In genomic region chr17:11740716-11741115, GRCm38 (mm10) we compare ENCODE assay signal across 23 mouse cellular contexts.
DNase-seq lines count a peak whose midpoint lies in the region; ATAC-seq lines count a peak whose summit lies in the region.
"Had no signal": no experiment of that assay in that cellular context is flagged by ENCODE, and none has a peak within 500 bp of the region (broad histone marks: within the 10 kb centered on the region; RNA-seq: fewer than 3 reads in every experiment).

No protein-coding gene starts in this region.

- no peaks in the 10 kb centered on the region for H3K4me1 ChIP-seq in embryonic facial prominence, embryonic 14.5 days (ENCODE audit: control insufficient read depth, insufficient read depth, low read length)
- H3K4me1 ChIP-seq in embryonic facial prominence, embryonic 10.5 days: no peaks in the 10 kb centered on the region
- H3K4me1 ChIP-seq in forebrain, embryonic 15.5 days: peaks cover 7% of the 10 kb centered on the region; the same call in 1 of the 2 replicates
- H3K4me1 ChIP-seq in forebrain, embryonic 10.5 days: peaks cover 10% of the 10 kb centered on the region; the same call in 1 of the 2 replicates
- peaks cover 5% of the 10 kb centered on the region; the same call in 1 of the 2 replicates for H3K4me1 ChIP-seq in forebrain, embryonic 16.5 days (replicated peaks; ENCODE audit: control insufficient read depth, insufficient read depth, low read length)
- H3K4me1 ChIP-seq: embryonic facial prominence, embryonic 13.5 days; hindbrain, embryonic 15.5 days had no signal

- H3K9ac ChIP-seq in embryonic facial prominence, embryonic 14.5 days (ENCODE audit: low read depth, low read length): no peak overlapping the region
- no peak overlapping the region for H3K9ac ChIP-seq in forebrain, embryonic 15.5 days (replicated peaks)
- H3K9ac ChIP-seq in forebrain, embryonic 16.5 days (replicated peaks; ENCODE audit: low read depth, low read length): no peak overlapping the region
- H3K9ac ChIP-seq: embryonic facial prominence, embryonic 13.5 days; hindbrain, embryonic 12.5 days; hindbrain, embryonic 15.5 days had no signal

- ATAC-seq in embryonic facial prominence, embryonic 14.5 days (ENCODE audit: low read depth): no peak
- ATAC-seq in forebrain, embryonic 15.5 days (replicated peaks): peak; percentile 68
- peak; percentile 67 for ATAC-seq in forebrain, embryonic 16.5 days
- ATAC-seq: intestine, postnatal 0 days; Patski had no signal

- H3K36me3 ChIP-seq in embryonic facial prominence, embryonic 14.5 days (ENCODE audit: control insufficient read depth, insufficient read depth, low read length): no peaks in the 10 kb centered on the region
- no peaks in the 10 kb centered on the region for H3K36me3 ChIP-seq in embryonic facial prominence, embryonic 10.5 days (replicated peaks)
- no peaks in the 10 kb centered on the region for H3K36me3 ChIP-seq in forebrain, embryonic 15.5 days
- no peaks in the 10 kb centered on the region for H3K36me3 ChIP-seq in forebrain, embryonic 10.5 days (replicated peaks)
- H3K36me3 ChIP-seq in forebrain, embryonic 16.5 days (ENCODE audit: control insufficient read depth, insufficient read depth): no peaks in the 10 kb centered on the region
- H3K36me3 ChIP-seq: embryonic facial prominence, embryonic 13.5 days; hindbrain, embryonic 12.5 days; hindbrain, embryonic 15.5 days had no signal

- no peak overlapping the region for H3K27ac ChIP-seq in embryonic facial prominence, embryonic 14.5 days (replicated peaks; ENCODE audit: low read depth, low read length)
- H3K27ac ChIP-seq in embryonic facial prominence, embryonic 10.5 days (replicated peaks): no peak overlapping the region
- no peak overlapping the region for H3K27ac ChIP-seq in forebrain, embryonic 15.5 days (replicated peaks)
- no peak overlapping the region for H3K27ac ChIP-seq in forebrain, embryonic 10.5 days
- no peak overlapping the region for H3K27ac ChIP-seq in forebrain, embryonic 16.5 days (ENCODE audit: low read length)
- H3K27ac ChIP-seq: embryonic facial prominence, embryonic 13.5 days; heart, adult 2 months; hindbrain, embryonic 12.5 days; hindbrain, embryonic 15.5 days had no signal

- peak; percentile 12 for DNase-seq in embryonic facial prominence, embryonic 14.5 days (ENCODE audit: low spot score)
- DNase-seq in embryonic facial prominence, embryonic 10.5 days (ENCODE audit: low spot score): no peak
- no peak for DNase-seq in forebrain, embryonic 10.5 days (ENCODE audit: extremely low spot score, low spot score)
- peak; percentile 30 for DNase-seq in MN1 (ENCODE audit: low spot score)
- no peak for DNase-seq in adrenal gland, adult 8-10 months
- no peak for DNase-seq in thymus, postnatal 0 days (ENCODE audit: low spot score)
- DNase-seq: adrenal gland, postnatal 10 days; adrenal gland, postnatal 36 days; cerebellum, adult 11 months; cerebellum, adult 2 months; cerebellum, adult 9-11 months; cerebellum, postnatal 25 days; gastrocnemius, postnatal 25 days; heart, adult 2 months; kidney, adult 2 months had no signal

- H3K4me3 ChIP-seq in embryonic facial prominence, embryonic 14.5 days (ENCODE audit: low read depth, low read length): no peak overlapping the region
- no peak overlapping the region for H3K4me3 ChIP-seq in embryonic facial prominence, embryonic 10.5 days
- no peak overlapping the region for H3K4me3 ChIP-seq in forebrain, embryonic 15.5 days
- H3K4me3 ChIP-seq in forebrain, embryonic 10.5 days: no peak overlapping the region
- H3K4me3 ChIP-seq in forebrain, embryonic 16.5 days (replicated peaks; ENCODE audit: low read length): no peak overlapping the region
- H3K4me3 ChIP-seq: embryonic facial prominence, embryonic 13.5 days; heart, adult 2 months; hindbrain, embryonic 12.5 days; hindbrain, embryonic 15.5 days had no signal

- no peaks in the 10 kb centered on the region for H3K27me3 ChIP-seq in embryonic facial prominence, embryonic 14.5 days (replicated peaks; ENCODE audit: control insufficient read depth, insufficient read depth, low read length)
- no peaks in the 10 kb centered on the region for H3K27me3 ChIP-seq in embryonic facial prominence, embryonic 10.5 days (replicated peaks; ENCODE audit: low read depth, poor library complexity, severe bottlenecking)
- no peaks in the 10 kb centered on the region for H3K27me3 ChIP-seq in forebrain, embryonic 15.5 days
- no peaks in the 10 kb centered on the region for H3K27me3 ChIP-seq in forebrain, embryonic 10.5 days (ENCODE audit: poor library complexity, severe bottlenecking)
- H3K27me3 ChIP-seq in forebrain, embryonic 16.5 days (replicated peaks; ENCODE audit: control insufficient read depth, insufficient read depth, low read length): no peaks in the 10 kb centered on the region
- H3K27me3 ChIP-seq: hindbrain, embryonic 12.5 days; hindbrain, embryonic 15.5 days; Patski had no signal

- H3K4me2 ChIP-seq in embryonic facial prominence, embryonic 14.5 days (ENCODE audit: low read depth, low read length): no peak overlapping the region
- no peak overlapping the region for H3K4me2 ChIP-seq in forebrain, embryonic 15.5 days (replicated peaks)
- no peak overlapping the region for H3K4me2 ChIP-seq in forebrain, embryonic 16.5 days (ENCODE audit: low read length)
- H3K4me2 ChIP-seq: embryonic facial prominence, embryonic 13.5 days; heart, embryonic 11.5 days; hindbrain, embryonic 12.5 days; hindbrain, embryonic 15.5 days had no signal

- no peaks in the 10 kb centered on the region for H3K9me3 ChIP-seq in embryonic facial prominence, embryonic 14.5 days (ENCODE audit: control insufficient read depth, low read length)
- H3K9me3 ChIP-seq in embryonic facial prominence, embryonic 10.5 days: no peaks in the 10 kb centered on the region
- H3K9me3 ChIP-seq in forebrain, embryonic 15.5 days: no peaks in the 10 kb centered on the region
- no peaks in the 10 kb centered on the region for H3K9me3 ChIP-seq in forebrain, embryonic 10.5 days
- H3K9me3 ChIP-seq in forebrain, embryonic 16.5 days (ENCODE audit: control insufficient read depth, low read length): no peaks in the 10 kb centered on the region
- H3K9me3 ChIP-seq: embryonic facial prominence, embryonic 13.5 days; hindbrain, embryonic 12.5 days; hindbrain, embryonic 15.5 days had no signal

Comparison
In these comparisons a context has a peak if more than half of its experiments do, and no peak if none do; other contexts are left out.
1. DNase-seq: peak in embryonic facial prominence, embryonic 14.5 days (single experiment) and MN1 (single experiment); none in embryonic facial prominence, embryonic 10.5 days (single experiment), forebrain, embryonic 10.5 days (single experiment), adrenal gland, adult 8-10 months (single experiment) and thymus, postnatal 0 days (single experiment).